Mouse (Mus musculus) MEL (cell line): ENCODE measurements around the gene Anapc13.

Experiments used
- BHLHE40 ChIP-seq: IDR thresholded peaks from 2 replicates; pipeline ENCODE4 v1.6.1; 2012; ENCODE audit warnings: low read depth, mild to moderate bottlenecking, inconsistent platforms, low read length, improper control_type of control experiment, borderline replicate concordance
- NRF1 ChIP-seq: IDR thresholded peaks from 2 replicates; pipeline ENCODE4 v1.6.1; 2014; ENCODE audit warnings: low read depth, mild to moderate bottlenecking, inconsistent platforms, low read length, improper control_type of control experiment, moderate library complexity; ENCODE audit not compliant: poor library complexity, insufficient read depth, severe bottlenecking
- POLR2A ChIP-seq, 2 experiments: IDR thresholded peaks; 2 replicates each; pipeline ENCODE4 v1.6.1; 2011 to 2012; ENCODE audit warnings: low read length in 2 of 2, mild to moderate bottlenecking in 2 of 2, control low read depth in 1 of 2, improper control_type of control experiment in 1 of 2, low read depth in 1 of 2, moderate library complexity in 1 of 2; ENCODE audit not compliant: control insufficient read depth in 1 of 2, insufficient read depth in 1 of 2, poor library complexity in 1 of 2
- POLR2AphosphoS5 ChIP-seq: IDR thresholded peaks from 2 replicates; pipeline ENCODE4 v1.6.1; 2012; ENCODE audit warnings: low read depth, borderline replicate concordance, mild to moderate bottlenecking, inconsistent platforms, low read length, moderate library complexity, mixed read lengths

- TF ChIP-seq BHLHE40 (no peak), NRF1 (no peak), POLR2AphosphoS5 (no peak), POLR2A (IDR thresholded peaks at IDR 0.05; ENCODE audit: control insufficient read depth in 1 of 2, insufficient read depth in 1 of 2, low read depth in 1 of 2, low read length in 2 of 2, poor library complexity in 1 of 2) (no peak)
These were observed 24.9 kb upstream of the Anapc13 start for GRCm38 (mm10) chr9:102601187-102601586.
